Mouse (Mus musculus): ENCODE measurements around the gene Recql5. TPM values are rescaled to one million over a fixed set of nuclear protein-coding genes. Genes with fewer than 3 reads are reported as not detected.

Recql5 gene
- polyA plus RNA-seq (2015; fragmentation: Nextera tagmentation; extraction: Ambion mirVana), result 5.2 and 5.6 TPM in 2 replicates

GRCm38 (mm10) chr11:115933108-115933746, at the start of gene Recql5, which contains the start of gene Sap30bp:
Gene Recql5 (minus strand): TSS chr11:115933477.
Gene Sap30bp (plus strand): TSS chr11:115933282.

GRCm38 (mm10) chr11:115974309-115975082, 41.2 kb upstream of the Recql5 start, which contains the start of gene Itgb4:
Gene Itgb4 (plus strand): TSS chr11:115974709.

GRCm38 (mm10) chr11:115911632-115912376, 21.5 kb downstream of the Recql5 start, which contains the start of gene Smim6:
Gene Smim6 (plus strand): TSS chr11:115912017.

GRCm38 (mm10) chr11:115899486-115900266, 33.6 kb downstream of the Recql5 start, which contains the start of gene Smim5:
Gene Smim5 (plus strand): TSS chr11:115899966.

GRCm38 (mm10) chr11:115858354-115858753, 74.9 kb downstream of the Recql5 start, which contains the start of gene Myo15b:
Gene Myo15b (plus strand): TSS chr11:115858406.

Other genes with a start within 250 kb of the Recql5 start
- gene Grb2, start 224.9 kb downstream of the Recql5 start, polyA plus RNA-seq (2015; fragmentation: Nextera tagmentation; extraction: Ambion mirVana), result 83.7 and 94.0 TPM in 2 replicates
- 13.5 and 14.3 TPM in 2 replicates for gene Tmem94, start 168.0 kb downstream of the Recql5 start, polyA plus RNA-seq (2015; fragmentation: Nextera tagmentation; extraction: Ambion mirVana)
- gene Caskin2, start 119.8 kb downstream of the Recql5 start, polyA plus RNA-seq (2015; fragmentation: Nextera tagmentation; extraction: Ambion mirVana), result 7.4 and 7.9 TPM in 2 replicates
- gene Tsen54, start 118.8 kb downstream of the Recql5 start, polyA plus RNA-seq (2015; fragmentation: Nextera tagmentation; extraction: Ambion mirVana), result 18.6 and 21.4 TPM in 2 replicates
- gene Llgl2, start 109.4 kb downstream of the Recql5 start, polyA plus RNA-seq (2015; fragmentation: Nextera tagmentation; extraction: Ambion mirVana), result 13.0 and 14.3 TPM in 2 replicates
- 0.19 and 0.31 TPM in 2 replicates for gene Myo15b, start 75.1 kb downstream of the Recql5 start, polyA plus RNA-seq (2015; fragmentation: Nextera tagmentation; extraction: Ambion mirVana)
- gene Smim5, start 33.5 kb downstream of the Recql5 start, polyA plus RNA-seq (2015; fragmentation: Nextera tagmentation; extraction: Ambion mirVana), result 35.1 and 36.7 TPM in 2 replicates
- gene Smim6, start 21.5 kb downstream of the Recql5 start, polyA plus RNA-seq (2015; fragmentation: Nextera tagmentation; extraction: Ambion mirVana), result 0.64 and 0.80 TPM in 2 replicates
- 20.3 and 23.4 TPM in 2 replicates for gene Sap30bp, start 195 bp downstream of the Recql5 start, polyA plus RNA-seq (2015; fragmentation: Nextera tagmentation; extraction: Ambion mirVana)
- gene Itgb4, start 41.2 kb upstream of the Recql5 start, polyA plus RNA-seq (2015; fragmentation: Nextera tagmentation; extraction: Ambion mirVana), result 1.6 and 2.1 TPM in 2 replicates
- gene Galk1, start 79.2 kb upstream of the Recql5 start, polyA plus RNA-seq (2015; fragmentation: Nextera tagmentation; extraction: Ambion mirVana), result 51.1 and 63.1 TPM in 2 replicates
- 498 and 591 TPM in 2 replicates for gene H3f3b, start 94.5 kb upstream of the Recql5 start, polyA plus RNA-seq (2015; fragmentation: Nextera tagmentation; extraction: Ambion mirVana)
- 10.3 and 10.8 TPM in 2 replicates for gene Unk, start 96.8 kb upstream of the Recql5 start, polyA plus RNA-seq (2015; fragmentation: Nextera tagmentation; extraction: Ambion mirVana)
- gene Unc13d, start 144.5 kb upstream of the Recql5 start, polyA plus RNA-seq (2015; fragmentation: Nextera tagmentation; extraction: Ambion mirVana), result 1.6 and 2.0 TPM in 2 replicates
- gene Wbp2, start 153.5 kb upstream of the Recql5 start, polyA plus RNA-seq (2015; fragmentation: Nextera tagmentation; extraction: Ambion mirVana), result 72.0 and 74.4 TPM in 2 replicates
- 29.1 and 38.2 TPM in 2 replicates for gene Trim47, start 193.7 kb upstream of the Recql5 start, polyA plus RNA-seq (2015; fragmentation: Nextera tagmentation; extraction: Ambion mirVana)
- 2.2 and 2.3 TPM in 2 replicates for gene Trim65, start 197.7 kb upstream of the Recql5 start, polyA plus RNA-seq (2015; fragmentation: Nextera tagmentation; extraction: Ambion mirVana)
- gene Mrpl38, start 205.4 kb upstream of the Recql5 start, polyA plus RNA-seq (2015; fragmentation: Nextera tagmentation; extraction: Ambion mirVana), result 78.7 and 82.2 TPM in 2 replicates
- 8.8 TPM in 2 replicates for gene Fbf1, start 234.7 kb upstream of the Recql5 start, polyA plus RNA-seq (2015; fragmentation: Nextera tagmentation; extraction: Ambion mirVana)

All from skeletal muscle tissue, postnatal 0 days (tissue).